Mouse (Mus musculus) T-helper 17 cell (primary cell): ENCODE measurements around the gene Spred1.

Source experiments
- in situ Hi-C, 2 experiments: fragments of 300-600 bp; cut with MboI, MseI; formaldehyde crosslinking; loops; 1 replicate in 1 of 2; 2 replicates in 1 of 2; pipeline ENCODE4 v1.15.1; 2025; ENCODE audit warnings: high pct_unique_total_duplicates in 2 of 2

Gene Spred1

GRCm38 (mm10) chr2:117121212-117121983 lies at the start of gene Spred1:
Gene Spred1 (plus strand): TSS chr2:117121374.
- in situ Hi-C loops = loop anchor here in 1 of 2 experiments (5.0 to 10.0 kb wide), 2 partner anchors 61 to 323 kb away; no protein-coding TSS in a partner anchor

GRCm38 (mm10) chr2:117071596-117071995 lies 49.6 kb upstream of the Spred1 start:
- in situ Hi-C loops = loop anchor here in 1 of 2 experiments (25.0 kb wide), 1 partner anchor 591 kb away; no protein-coding TSS in a partner anchor

GRCm38 (mm10) chr2:117078711-117079110 lies 42.5 kb upstream of the Spred1 start:
- in situ Hi-C loops = loop anchor here in 1 of 2 experiments (25.0 kb wide), 1 partner anchor 1016 kb away; the partner anchor contains the start of gene Meis2

GRCm38 (mm10) chr2:117079621-117080020 lies 41.6 kb upstream of the Spred1 start:
- in situ Hi-C loops = loop anchor here in 1 of 2 experiments (25.0 kb wide), 1 partner anchor 1017 kb away; the partner anchor contains the start of gene Meis2

GRCm38 (mm10) chr2:117086002-117086765 lies 35.0 kb upstream of the Spred1 start:
- in situ Hi-C loops = loop anchor here in 1 of 2 experiments (25.0 kb wide), 1 partner anchor 1024 kb away; the partner anchor contains the start of gene Meis2

GRCm38 (mm10) chr2:117086766-117087457 lies 34.3 kb upstream of the Spred1 start:
- in situ Hi-C loops = loop anchor here in 1 of 2 experiments (25.0 kb wide), 1 partner anchor 1025 kb away; the partner anchor contains the start of gene Meis2

GRCm38 (mm10) chr2:117087458-117087820 lies 33.7 kb upstream of the Spred1 start:
- in situ Hi-C loops = loop anchor here in 1 of 2 experiments (25.0 kb wide), 1 partner anchor 1025 kb away; the partner anchor contains the start of gene Meis2

GRCm38 (mm10) chr2:117089482-117089881 lies 31.7 kb upstream of the Spred1 start:
- in situ Hi-C loops = loop anchor here in 1 of 2 experiments (25.0 kb wide), 1 partner anchor 1027 kb away; the partner anchor contains the start of gene Meis2

- in situ Hi-C loops = loop anchor here in 1 of 2 experiments (25.0 kb wide), 1 partner anchor 1028 kb away; the partner anchor contains the start of gene Meis2
Observed at GRCm38 (mm10) chr2:117090061-117090460, 31.1 kb upstream of the Spred1 start.

GRCm38 (mm10) chr2:117092946-117093401 lies 28.2 kb upstream of the Spred1 start:
- in situ Hi-C loops = loop anchor here in 1 of 2 experiments (25.0 kb wide), 1 partner anchor 1031 kb away; the partner anchor contains the start of gene Meis2

GRCm38 (mm10) chr2:117095491-117095890 lies 25.7 kb upstream of the Spred1 start:
- in situ Hi-C loops = loop anchor here in 1 of 2 experiments (25.0 kb wide), 1 partner anchor 1033 kb away; the partner anchor contains the start of gene Meis2

GRCm38 (mm10) chr2:117097305-117097704 lies 23.9 kb upstream of the Spred1 start:
- in situ Hi-C loops = loop anchor here in 1 of 2 experiments (25.0 kb wide), 1 partner anchor 1035 kb away; the partner anchor contains the start of gene Meis2

GRCm38 (mm10) chr2:117099316-117099715 lies 21.9 kb upstream of the Spred1 start:
- in situ Hi-C loops = loop anchor here in 1 of 2 experiments (25.0 kb wide), 1 partner anchor 1037 kb away; the partner anchor contains the start of gene Meis2

GRCm38 (mm10) chr2:117103461-117103860 lies 17.7 kb upstream of the Spred1 start:
- in situ Hi-C loops = no loop called here

GRCm38 (mm10) chr2:117105407-117105806 lies 15.8 kb upstream of the Spred1 start:
- in situ Hi-C loops = no loop called here

- in situ Hi-C loops = no loop called here
Observed at GRCm38 (mm10) chr2:117108059-117108458, 13.1 kb upstream of the Spred1 start.

GRCm38 (mm10) chr2:117109296-117109695 lies 11.9 kb upstream of the Spred1 start:
- in situ Hi-C loops = no loop called here

GRCm38 (mm10) chr2:117110355-117110866 lies 10.8 kb upstream of the Spred1 start:
- in situ Hi-C loops = loop anchor here in 1 of 2 experiments (10.0 kb wide), 1 partner anchor 206 kb away; no protein-coding TSS in a partner anchor

- in situ Hi-C loops = loop anchor here in 1 of 2 experiments (10.0 kb wide), 1 partner anchor 208 kb away; no protein-coding TSS in a partner anchor
Observed at GRCm38 (mm10) chr2:117113262-117113661, 7.9 kb upstream of the Spred1 start.

- in situ Hi-C loops = loop anchor here in 1 of 2 experiments (10.0 kb wide), 1 partner anchor 209 kb away; no protein-coding TSS in a partner anchor
Observed at GRCm38 (mm10) chr2:117113762-117114161, 7.4 kb upstream of the Spred1 start.
